Mouse (Mus musculus): Measurements from ENCODE around the gene Memo1.

Memo1 gene

DNA sequence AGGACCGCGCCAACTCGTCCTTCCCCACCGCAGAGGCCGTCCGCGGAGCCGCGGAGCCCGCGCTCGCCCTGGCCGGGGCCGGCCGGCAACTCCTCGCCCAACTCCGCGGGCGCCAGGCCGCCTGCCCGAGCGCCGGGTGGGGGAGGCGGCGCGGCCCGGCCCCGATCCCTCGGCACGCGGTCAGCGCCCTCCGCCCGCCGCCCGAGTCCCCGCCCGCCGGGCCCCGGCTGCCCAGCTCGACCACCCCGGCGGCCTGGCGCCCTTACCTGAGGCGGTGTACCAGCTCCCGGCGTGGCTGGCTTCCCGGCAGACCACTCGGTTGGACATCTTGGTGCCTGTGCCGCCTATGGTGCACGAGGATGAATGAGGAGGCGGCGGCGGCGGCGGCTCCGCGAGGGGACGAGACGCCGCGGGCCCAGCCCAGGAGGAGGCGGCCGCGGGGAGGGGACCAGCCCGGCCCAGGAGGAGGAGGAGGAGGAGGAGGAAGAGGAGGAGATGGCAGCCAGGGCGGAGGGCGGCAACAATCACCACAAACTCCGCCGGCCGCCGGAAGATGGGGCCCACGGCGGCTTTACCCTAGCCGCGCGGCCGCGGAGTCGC lies 795 bp downstream of the Memo1 start:
- DNase-seq (ENCODE audit: low read depth, low spot score): no peak

- DNase-seq (ENCODE audit: low read depth, low spot score): no peak
These were observed 1.5 kb downstream of the Memo1 start for GRCm38 (mm10) chr17:74293687-74294425.

GRCm38 (mm10) chr17:74291640-74292361 lies 3.5 kb downstream of the Memo1 start:
- DNase-seq (ENCODE audit: low read depth, low spot score): no peak

DNA sequence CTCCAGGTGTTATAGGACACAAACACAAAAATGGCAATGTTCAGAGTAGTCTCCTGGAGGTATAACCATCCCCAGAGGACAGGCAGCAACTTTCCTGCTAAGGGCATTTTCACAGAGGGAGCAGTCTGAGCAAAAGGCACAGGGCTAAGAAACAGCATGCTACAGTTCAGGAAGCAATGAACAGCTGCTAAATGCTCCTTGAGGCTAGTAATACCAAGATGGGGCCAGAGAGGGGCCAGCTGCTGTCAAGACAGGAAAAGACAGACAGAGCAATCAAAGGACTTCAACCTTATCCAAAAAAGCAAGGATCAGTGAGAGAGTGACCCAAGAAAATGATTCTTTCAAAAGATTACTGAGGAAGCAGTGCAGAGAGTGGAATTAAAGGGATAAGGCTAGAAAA lies 4.5 kb downstream of the Memo1 start:
- no peak for DNase-seq (ENCODE audit: low read depth, low spot score)

GRCm38 (mm10) chr17:74290198-74290597 lies 5.1 kb downstream of the Memo1 start:
- DNase-seq (ENCODE audit: low read depth, low spot score): no peak

DNA sequence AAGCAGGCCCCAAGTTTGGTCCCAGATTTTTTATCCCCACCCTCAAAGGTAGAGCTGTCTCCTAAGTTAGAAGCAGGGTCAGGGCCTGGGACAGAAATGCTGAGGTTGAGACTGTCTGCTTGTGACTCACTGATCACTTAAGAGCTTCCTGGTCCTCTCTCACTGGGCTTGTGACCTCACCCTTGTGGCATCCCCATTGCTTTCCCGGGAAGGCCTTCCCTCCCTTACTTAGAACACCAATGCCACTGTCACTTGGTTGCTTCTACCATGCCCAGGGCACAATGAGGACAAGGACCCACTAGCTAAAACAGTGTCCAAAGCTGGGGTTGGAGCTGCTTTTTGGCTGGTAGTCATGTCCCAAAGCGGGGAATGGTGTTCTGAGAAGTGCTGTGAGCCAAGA lies 6.7 kb downstream of the Memo1 start:
- no peak for DNase-seq (ENCODE audit: low read depth, low spot score)

- DNase-seq (ENCODE audit: low read depth, low spot score): no peak
These were observed 9.1 kb downstream of the Memo1 start for GRCm38 (mm10) chr17:74286140-74286730.

- no peak for DNase-seq (ENCODE audit: low read depth, low spot score)
These were observed 9.6 kb downstream of the Memo1 start for GRCm38 (mm10) chr17:74285730-74286129.

DNA sequence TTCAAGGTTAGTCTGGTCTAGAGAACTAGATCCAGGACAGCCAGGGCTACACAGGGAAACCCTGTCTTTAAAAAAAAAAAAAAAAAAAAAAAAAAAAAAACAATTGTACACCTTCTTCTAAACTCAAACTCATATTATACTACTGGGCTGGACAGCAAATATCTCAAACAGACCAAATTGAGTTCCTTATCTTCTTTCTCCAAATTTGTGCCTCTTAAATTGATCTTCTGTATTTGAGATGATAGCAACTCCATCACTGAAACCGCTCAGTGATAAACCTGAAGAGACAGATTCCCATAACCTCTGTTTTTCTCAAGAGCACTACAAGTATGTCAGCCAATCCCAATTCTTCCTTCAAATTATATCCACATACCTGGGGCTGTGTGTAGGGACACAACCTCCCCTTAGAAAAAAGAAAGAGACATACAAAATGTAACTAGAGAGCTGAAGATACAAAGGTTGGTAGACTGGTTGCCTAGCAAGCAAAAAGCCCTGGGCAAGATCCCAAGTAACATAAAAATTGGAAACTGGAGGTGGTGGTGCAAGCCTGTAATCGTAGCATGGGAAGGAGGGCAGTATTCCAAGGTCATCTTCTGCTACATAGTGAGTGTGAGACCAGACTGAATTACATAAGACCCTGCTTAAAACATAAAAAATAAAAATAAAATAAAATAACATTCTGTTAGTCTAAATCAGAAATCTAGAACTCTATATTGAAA lies 10.8 kb downstream of the Memo1 start:
- no peak for DNase-seq (ENCODE audit: low read depth, low spot score)

- DNase-seq (ENCODE audit: low read depth, low spot score): no peak
These were observed 13.3 kb downstream of the Memo1 start for GRCm38 (mm10) chr17:74282024-74282423.

DNA sequence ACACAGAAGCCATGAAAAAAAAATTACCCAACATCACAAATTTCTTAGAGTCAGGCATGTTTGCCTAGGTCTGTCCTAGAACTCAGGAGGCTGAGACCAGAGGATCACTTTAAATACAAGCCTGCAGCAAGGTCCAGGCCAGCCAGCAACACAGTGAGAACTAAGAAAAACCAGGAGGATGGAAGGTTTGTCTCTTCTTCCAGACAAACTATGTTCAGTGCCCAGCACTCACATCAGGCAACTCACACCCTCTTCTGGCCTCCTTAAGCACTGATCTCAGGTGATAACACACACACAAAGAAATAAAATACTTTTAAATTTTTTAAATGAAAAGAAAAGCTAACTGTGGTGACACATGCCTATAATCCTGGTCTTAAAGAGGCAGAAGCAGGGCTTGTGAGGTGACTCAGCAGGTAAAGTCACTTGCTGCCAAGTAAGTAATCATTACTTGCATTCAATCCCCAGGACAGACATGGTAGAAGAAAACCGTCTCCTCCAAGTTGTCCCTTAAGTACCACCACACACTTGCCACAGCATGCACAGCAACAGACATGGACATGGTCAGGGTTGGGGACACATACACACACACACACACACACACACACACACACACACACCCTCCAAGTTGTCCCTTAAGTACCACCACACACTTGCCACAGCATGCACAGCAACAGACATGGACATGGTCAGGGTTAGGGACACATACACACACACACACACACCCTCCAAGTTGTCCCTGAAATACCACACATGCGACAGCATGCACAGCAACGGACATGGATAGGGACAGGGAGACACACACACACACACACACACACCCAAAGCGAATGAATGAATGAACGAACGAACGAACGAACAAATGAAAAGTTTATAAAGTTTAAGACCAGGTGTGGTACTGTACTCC lies 16.1 kb downstream of the Memo1 start:
- DNase-seq (ENCODE audit: low read depth, low spot score): no peak

- DNase-seq (ENCODE audit: low read depth, low spot score): no peak
These were observed 20.9 kb downstream of the Memo1 start for GRCm38 (mm10) chr17:74274471-74274870.

- DNase-seq (ENCODE audit: low read depth, low spot score): no peak
These were observed 22.6 kb downstream of the Memo1 start for GRCm38 (mm10) chr17:74272683-74273205.

DNA sequence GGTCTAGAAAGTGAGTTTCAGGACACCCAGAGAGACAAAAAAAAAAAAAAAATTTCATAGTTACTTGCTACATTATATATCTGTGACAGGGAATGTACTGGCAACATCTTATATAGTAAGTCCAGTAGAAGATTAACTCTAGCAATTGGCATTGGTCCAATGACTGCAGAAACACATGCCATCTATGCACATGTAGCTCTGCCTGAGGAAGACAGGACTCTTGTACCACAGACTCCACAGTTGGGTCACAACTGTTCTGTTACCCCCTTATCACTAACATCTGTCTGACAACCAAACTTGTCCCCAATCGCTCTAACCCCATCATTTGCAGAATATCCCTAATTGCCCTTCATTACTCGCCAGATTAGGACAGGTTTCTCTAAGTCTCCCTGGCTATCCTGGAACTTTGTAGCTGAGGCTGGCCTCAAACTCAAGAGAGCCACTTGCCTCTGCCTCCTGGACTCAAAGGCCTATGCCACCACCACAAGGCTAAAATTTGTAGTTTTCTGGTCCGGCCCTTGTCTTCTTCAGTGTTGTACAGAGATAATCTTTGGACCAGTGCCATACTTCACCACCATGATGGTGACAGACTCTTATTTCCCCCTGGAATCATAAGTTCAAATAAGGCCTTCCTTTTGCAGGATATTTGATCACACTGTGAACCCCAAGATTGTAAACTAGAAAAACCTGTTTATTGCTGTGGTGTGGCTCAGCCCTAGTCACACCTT lies 23.6 kb downstream of the Memo1 start:
- no peak for DNase-seq (ENCODE audit: low read depth, low spot score)

GRCm38 (mm10) chr17:74270205-74270604 lies 25.1 kb downstream of the Memo1 start:
- DNase-seq (ENCODE audit: low read depth, low spot score): no peak

GRCm38 (mm10) chr17:74267415-74268180 lies 27.7 kb downstream of the Memo1 start:
- DNase-seq (ENCODE audit: low read depth, low spot score): no peak

GRCm38 (mm10) chr17:74265636-74266035 lies 29.7 kb downstream of the Memo1 start:
- DNase-seq (ENCODE audit: low read depth, low spot score): no peak

- no peak for DNase-seq (ENCODE audit: low read depth, low spot score)
These were observed 30.2 kb downstream of the Memo1 start for GRCm38 (mm10) chr17:74265156-74265505.
